8 mouse cellular contexts compared by ENCODE assay signal in the genomic region with DNA sequence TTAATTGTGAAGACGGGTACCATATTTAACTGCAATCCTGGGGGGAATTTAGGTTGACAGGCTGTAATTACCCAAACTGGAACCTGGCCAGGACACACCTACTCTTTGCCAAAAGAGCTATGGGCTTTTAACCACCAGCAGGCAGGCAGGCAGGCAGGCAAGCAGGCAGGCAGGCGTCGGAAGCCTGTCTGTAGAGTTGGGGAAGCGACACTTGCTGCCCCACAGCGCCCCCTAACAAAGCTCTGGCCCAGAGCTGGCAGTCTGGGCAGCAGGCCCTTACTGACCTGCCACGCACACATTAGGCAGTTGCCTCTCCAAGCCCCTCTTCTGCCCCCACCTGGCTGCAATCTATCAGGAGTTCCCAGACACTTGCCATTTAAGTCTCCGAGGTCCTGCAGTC.
DNase-seq lines count a peak whose midpoint lies in the region; ATAC-seq and TF ChIP-seq lines count a peak whose summit lies in the region.
"Had no signal": no experiment of that assay in that cellular context is flagged by ENCODE, and none has a peak within 500 bp of the region (broad histone marks: within the 10 kb centered on the region; RNA-seq: fewer than 3 reads in every experiment).

No protein-coding gene starts in this region.

- H3K27me3 ChIP-seq in neural tube, embryonic 15.5 days (replicated peaks): no peaks in the 10 kb centered on the region
- no peaks in the 10 kb centered on the region for H3K27me3 ChIP-seq in hindbrain, embryonic 14.5 days (ENCODE audit: control insufficient read depth, insufficient read depth, low read length)
- no peaks in the 10 kb centered on the region for H3K27me3 ChIP-seq in splenic B cell, adult 2 months (ENCODE audit: control insufficient read depth, insufficient read depth, low read length, poor library complexity, severe bottlenecking)
- H3K27me3 ChIP-seq: lung, embryonic 15.5 days had no signal

- no peak for ATAC-seq in neural tube, embryonic 15.5 days (ENCODE audit: low FRiP score)
- peak; percentile 48; the same call in 1 of the 2 replicates for ATAC-seq in hindbrain, embryonic 14.5 days (ENCODE audit: low FRiP score)

- H3K4me2 ChIP-seq in neural tube, embryonic 15.5 days: no peak overlapping the region
- H3K4me2 ChIP-seq in hindbrain, embryonic 14.5 days (replicated peaks): no peak overlapping the region
- H3K4me2 ChIP-seq: lung, embryonic 15.5 days had no signal

- H3K4me1 ChIP-seq in neural tube, embryonic 15.5 days: 0 out of 2 replicates have a peak, but pooled peaks cover 3% of the 10 kb centered on the region
- 0 out of 2 replicates have a peak, but pooled peaks cover 4% of the 10 kb centered on the region for H3K4me1 ChIP-seq in hindbrain, embryonic 14.5 days (replicated peaks; ENCODE audit: control insufficient read depth, insufficient read depth, low read length)
- no peaks in the 10 kb centered on the region; the same call in 1 of the 2 replicates for H3K4me1 ChIP-seq in lung, adult 2 months (ENCODE audit: control insufficient read depth, insufficient read depth, low read length)

- peak; percentile 13; the same call in 1 of the 2 replicates for TF ChIP-seq CTCF in lung, adult 2 months (IDR thresholded peaks at IDR 0.05; ENCODE audit: insufficient read depth, low read length)

- WGBS in neural tube, embryonic 15.5 days: 15% methylated on average over 7 of the region's 7 CpGs
- 13% methylated on average over 7 of the region's 7 CpGs for WGBS in hindbrain, embryonic 14.5 days
- WGBS in lung, adult 2 months: 48% methylated on average over 7 of the region's 7 CpGs

- no peaks in the 10 kb centered on the region for H3K36me3 ChIP-seq in neural tube, embryonic 15.5 days
- no peaks in the 10 kb centered on the region for H3K36me3 ChIP-seq in hindbrain, embryonic 14.5 days (replicated peaks; ENCODE audit: control insufficient read depth, insufficient read depth)
- no peaks in the 10 kb centered on the region for H3K36me3 ChIP-seq in splenic B cell, adult 2 months (ENCODE audit: control insufficient read depth, insufficient read depth, low read length, poor library complexity, severe bottlenecking)
- H3K36me3 ChIP-seq: lung, embryonic 15.5 days had no signal

- no peak overlapping the region for H3K9ac ChIP-seq in neural tube, embryonic 15.5 days (replicated peaks)
- H3K9ac ChIP-seq in hindbrain, embryonic 14.5 days: no peak overlapping the region
- H3K9ac ChIP-seq: lung, embryonic 15.5 days had no signal

- no peak for TF ChIP-seq POLR2A in lung, adult 2 months (IDR thresholded peaks at IDR 0.05; ENCODE audit: borderline replicate concordance, extremely low read depth, low read depth, low read length)

- H3K27ac ChIP-seq in neural tube, embryonic 15.5 days (replicated peaks): no peak overlapping the region
- H3K27ac ChIP-seq in hindbrain, embryonic 14.5 days: no peak overlapping the region
- H3K27ac ChIP-seq: lung, embryonic 15.5 days had no signal

- no peaks in the 10 kb centered on the region for H3K9me3 ChIP-seq in neural tube, embryonic 15.5 days (replicated peaks)
- H3K9me3 ChIP-seq in hindbrain, embryonic 14.5 days (ENCODE audit: control insufficient read depth, low read length): no peaks in the 10 kb centered on the region
- H3K9me3 ChIP-seq: lung, embryonic 15.5 days had no signal

- no peak overlapping the region for H3K4me3 ChIP-seq in neural tube, embryonic 15.5 days (replicated peaks)
- no peak overlapping the region for H3K4me3 ChIP-seq in hindbrain, embryonic 14.5 days (replicated peaks; ENCODE audit: low read length)
- no peak overlapping the region for H3K4me3 ChIP-seq in lung, adult 2 months (replicated peaks; ENCODE audit: extremely low read depth, low read depth, low read length)
- H3K4me3 ChIP-seq: lung, embryonic 15.5 days had no signal

- peak; percentile 38 for DNase-seq in neural tube, embryonic 10.5 days (ENCODE audit: extremely low spot score, low spot score)
- peak; percentile 45 for DNase-seq in adrenal gland, postnatal 14 days
- peak; percentile 63 for DNase-seq in embryo, embryonic 9.5 days (ENCODE audit: extremely low spot score)
- DNase-seq in hindbrain, embryonic 14.5 days (ENCODE audit: low spot score): peak; percentile 45
- peak; percentile 33 for DNase-seq in lung, adult 2 months
- DNase-seq in splenic B cell, adult 2 months (ENCODE audit: low read depth, low spot score): peak; percentile 34
